Mouse (Mus musculus) cerebellum, adult 9-10 months (tissue): ENCODE measurements around the gene Mkln1.

Experiments
- DNase-seq: peaks from one replicate; pipeline ENCODE4 v3.0.0; 2022

The Mkln1 gene

DNA sequence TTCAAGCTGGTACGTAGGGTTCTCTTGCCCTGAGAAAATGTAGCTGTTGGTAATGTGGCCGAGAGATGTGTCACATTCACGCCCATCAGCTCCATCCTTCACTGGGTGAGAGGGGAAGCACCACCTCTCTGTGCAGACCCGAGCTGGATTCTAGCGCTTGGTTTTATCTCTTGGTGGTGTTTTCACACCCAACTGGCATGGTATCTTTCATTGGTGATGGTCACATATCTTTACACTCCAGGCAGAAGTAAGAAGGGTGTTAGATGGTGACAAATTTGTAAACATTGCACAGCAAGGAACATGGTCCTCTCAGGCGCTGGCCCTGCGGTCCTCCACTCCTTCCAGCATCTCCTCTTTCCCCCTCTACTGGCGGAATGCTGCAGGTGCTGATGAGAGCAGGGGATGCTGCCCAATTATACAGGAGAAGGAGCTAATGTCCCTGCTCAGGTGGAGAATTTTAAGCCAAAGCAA, 120.5 kb downstream of the Mkln1 start:
- DNase-seq = no peak

DNA sequence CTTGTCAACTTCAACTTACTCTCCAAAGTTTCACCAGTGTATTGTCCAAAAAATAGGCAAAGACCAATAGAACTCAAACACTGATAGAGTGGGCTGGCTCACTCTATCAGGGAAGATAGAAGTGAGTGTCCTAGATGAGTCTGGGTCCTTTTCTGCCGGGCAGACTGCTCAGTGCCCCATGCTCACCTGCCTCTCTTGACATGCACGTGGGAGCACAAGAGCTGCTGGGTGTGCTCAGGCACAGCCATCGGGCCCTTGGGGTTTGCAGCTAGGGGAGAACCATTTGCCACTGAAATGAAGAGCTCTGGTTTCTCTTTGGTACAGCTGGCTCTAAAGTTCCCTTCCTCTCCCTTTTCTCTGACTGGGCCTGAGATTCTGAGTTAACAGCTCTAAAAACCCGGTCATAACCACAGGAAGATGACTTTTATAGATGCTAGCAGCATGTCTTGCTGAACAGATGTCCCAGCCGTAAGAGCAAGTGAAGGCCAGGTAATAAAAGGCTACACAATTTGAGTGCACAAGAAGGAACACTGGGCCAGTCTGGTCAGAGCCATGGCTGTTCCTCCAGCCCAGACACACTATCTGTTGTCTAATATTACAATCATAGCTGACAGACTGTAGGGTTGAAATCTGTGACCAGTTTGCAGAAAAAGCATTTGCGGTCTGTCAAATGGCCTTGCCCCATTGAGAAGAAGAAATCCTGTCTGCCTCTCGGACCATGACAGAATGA, 122.1 kb downstream of the Mkln1 start:
- DNase-seq = no peak

DNA sequence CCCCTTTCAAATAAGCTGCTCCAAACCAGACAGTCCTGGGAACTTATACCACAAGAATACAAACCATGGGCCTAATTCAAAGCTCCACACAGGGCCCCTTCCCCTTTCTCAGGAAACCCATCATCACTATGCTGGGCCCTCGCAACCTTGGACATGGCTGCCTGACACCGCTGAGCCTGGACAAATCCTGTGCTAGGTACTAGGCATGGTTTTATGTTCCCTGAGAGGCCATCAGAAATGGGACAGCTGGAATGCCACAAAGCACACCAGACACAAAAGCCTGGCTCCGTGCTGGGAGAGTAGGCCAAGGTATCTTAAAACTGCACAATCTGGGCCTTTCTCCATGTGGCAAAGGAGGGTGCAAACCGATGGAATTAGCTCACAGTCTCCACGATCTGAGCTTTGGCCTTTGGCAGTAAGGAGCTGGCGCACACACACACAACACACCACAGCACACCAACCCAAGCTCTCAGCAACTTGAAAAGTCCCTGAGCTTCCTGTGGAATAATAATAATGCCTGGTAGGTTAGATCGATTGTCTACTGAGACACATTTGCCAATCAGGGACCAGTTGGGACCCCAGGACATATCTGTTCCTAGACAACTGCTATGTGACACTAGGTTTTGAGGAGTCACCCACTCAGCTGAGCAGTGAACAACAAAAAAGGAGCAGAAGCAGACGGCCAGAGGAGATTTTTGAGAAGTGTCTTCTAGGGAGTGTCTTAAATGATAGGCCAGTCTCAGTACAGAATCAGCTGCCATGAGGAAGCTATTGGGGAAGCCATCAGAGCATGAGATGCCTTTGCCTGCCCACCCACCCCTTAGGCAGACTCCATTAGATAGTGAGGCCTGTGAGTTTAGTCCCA, 123.2 kb downstream of the Mkln1 start:
- DNase-seq = no peak

DNA sequence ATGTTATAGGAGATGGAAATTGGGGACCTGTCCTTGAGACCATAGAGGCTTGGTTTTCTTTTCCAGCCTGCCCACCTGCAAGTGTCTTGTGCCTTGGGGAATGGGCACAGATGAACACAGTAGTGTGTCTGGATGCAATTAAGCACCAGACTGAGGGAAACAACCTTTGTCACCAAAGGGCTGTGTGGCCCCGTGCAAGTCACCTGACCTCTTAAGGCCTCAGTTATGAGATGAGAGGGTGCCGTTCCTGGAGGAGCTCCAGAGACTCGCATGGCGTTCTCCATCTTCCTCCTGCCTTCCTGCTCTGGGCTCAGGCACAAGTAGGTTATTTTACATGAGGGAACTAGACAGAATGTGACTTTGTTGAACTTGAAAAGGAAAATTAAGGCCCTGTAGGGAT, 123.9 kb downstream of the Mkln1 start:
- DNase-seq = no peak

DNA sequence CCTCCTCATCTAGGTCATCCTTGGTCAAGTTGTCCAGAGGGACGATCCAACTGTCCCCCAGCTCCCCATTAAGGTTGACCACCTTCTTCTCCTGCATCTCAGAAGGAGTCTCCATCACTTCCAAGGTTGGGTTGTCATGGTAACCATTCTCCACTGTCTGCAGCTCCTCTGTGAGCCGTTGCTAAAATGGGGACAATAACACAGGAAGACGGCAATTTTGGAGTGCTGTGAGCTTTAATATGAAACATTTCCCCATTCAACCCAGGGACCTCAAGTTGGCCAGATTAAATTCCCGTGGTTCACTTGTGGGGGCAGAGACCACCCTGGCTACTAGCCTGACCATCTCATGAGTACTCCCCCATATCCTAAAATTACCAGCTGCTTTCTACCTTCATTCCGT, 124.5 kb downstream of the Mkln1 start:
- DNase-seq = no peak

DNA sequence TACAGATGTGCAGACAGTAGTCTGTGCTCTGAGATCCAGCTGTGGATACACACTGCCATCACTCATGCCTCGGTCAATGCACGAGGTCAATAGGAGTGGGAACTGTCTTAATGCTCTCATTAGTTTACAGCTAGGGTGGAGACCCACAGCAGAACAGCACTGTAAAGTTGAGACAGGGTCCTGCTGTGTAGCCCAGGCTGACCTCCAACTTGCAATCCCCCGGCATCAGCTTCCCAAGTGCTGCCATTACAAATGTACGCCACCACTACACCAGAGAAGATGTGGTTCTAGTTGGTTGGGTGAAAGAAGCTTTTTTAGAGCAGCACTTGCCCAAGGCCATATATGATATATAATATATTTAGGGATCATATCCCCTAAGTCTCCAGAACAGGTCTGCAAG, 125.1 kb downstream of the Mkln1 start:
- no peak for DNase-seq

DNA sequence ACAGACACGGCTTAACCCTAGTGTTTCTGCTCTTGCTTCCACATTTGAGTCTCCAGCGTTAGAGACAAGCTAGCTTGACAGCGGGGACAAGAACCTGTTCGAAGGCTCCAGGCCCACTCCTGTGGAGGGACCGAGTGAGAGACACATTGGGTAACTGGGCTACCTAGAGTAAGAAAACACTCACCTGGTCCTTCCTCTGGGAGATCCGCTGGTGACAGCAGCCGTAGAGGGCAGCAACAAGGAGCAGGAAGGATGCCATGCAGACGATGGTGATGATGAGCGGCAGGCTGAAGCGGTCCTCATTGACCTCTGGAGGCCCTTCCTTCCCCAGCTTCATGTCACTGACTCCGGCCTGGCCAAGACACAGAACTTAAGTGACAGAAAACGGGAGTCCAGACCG, 125.6 kb downstream of the Mkln1 start:
- DNase-seq = no peak

DNA sequence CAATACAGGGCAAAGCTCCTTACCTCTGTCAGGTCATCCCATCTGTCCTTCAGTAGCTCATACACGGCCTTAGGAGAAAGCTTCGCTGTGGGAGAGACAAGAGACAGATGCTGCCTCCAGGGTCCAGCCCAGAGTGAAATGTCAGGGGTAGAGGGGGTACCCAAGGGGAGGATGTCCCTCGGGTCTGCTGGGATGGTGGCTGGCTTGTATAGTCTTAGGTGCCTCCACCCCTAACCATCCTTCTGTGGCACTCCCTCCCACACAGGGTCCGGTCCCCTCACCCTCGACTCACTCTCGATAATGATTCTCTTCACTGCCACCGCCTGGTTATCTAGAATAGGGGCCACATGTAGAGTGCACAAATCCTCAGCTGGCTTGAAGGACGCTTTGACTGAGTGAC, 126.1 kb downstream of the Mkln1 start:
- no peak for DNase-seq

DNA sequence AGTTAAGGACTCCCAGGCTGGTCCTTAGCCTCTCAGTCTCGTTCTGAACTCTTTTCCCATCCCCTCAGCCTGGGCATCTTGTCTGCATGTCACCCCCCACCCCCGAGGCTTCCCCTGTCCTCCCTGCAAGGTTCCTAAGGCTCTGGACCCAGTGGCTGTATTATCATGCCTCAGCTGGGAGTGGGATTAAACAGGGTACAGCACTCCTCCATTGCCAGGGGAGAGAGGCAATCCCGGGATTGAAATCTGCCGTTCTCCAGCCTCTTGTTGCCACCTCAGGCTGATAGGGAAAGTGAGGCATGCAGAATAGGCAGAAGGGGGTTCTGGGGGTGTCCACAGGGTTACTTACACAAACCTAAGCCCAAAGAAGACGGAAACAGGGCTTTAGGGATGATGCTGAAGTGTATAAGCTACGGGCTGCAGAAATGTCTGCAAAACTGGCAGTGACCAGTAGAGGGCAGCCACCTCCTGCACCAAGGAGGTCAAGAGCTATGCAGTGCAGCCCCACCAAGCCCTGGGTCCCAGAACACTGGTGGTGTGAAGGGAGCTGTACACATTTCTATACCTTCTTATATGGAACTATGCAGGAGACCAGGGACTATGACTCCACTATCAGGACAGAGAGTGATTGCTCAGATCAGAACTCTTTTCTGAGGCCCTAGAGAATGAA, 126.8 kb downstream of the Mkln1 start:
- DNase-seq = peak; percentile 43

DNA sequence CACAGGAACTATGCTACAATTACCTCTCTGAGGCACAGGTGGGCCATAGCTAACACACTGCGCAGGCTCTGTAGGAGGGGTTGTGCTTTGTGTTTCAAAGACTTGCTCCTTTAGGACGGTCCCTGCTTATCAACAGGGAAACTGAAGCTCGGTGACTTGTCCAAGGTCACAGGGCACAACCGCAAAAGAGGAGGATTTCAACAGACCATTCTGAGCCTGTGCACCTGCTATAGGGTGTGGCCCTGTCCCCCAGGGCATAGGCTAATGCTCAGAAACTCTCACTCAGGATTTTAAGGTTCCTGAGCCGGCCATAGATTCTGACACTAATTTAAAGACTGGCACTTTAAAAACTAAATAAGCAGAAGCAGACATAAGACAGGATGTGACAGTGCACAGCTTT, 128.4 kb downstream of the Mkln1 start:
- no peak for DNase-seq

DNA sequence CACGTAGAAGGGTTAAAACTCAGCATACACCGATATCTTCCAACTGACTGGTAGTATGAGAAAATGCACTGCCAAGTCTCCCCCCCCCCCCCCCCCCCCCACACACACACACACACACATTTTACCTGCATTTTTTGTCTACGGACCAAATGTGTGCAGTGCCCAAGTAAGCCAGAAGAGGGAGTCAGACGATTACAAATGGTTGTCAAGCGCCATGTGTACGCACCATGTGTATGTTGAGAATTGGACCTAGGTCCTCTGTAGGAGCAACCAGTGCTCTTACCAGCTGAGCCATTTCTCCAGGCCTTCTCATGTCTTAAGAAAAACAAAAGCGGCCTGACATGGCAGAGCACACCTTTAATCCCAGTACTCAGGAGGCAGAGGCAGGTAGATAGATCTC, 129.4 kb downstream of the Mkln1 start:
- no peak for DNase-seq

DNA sequence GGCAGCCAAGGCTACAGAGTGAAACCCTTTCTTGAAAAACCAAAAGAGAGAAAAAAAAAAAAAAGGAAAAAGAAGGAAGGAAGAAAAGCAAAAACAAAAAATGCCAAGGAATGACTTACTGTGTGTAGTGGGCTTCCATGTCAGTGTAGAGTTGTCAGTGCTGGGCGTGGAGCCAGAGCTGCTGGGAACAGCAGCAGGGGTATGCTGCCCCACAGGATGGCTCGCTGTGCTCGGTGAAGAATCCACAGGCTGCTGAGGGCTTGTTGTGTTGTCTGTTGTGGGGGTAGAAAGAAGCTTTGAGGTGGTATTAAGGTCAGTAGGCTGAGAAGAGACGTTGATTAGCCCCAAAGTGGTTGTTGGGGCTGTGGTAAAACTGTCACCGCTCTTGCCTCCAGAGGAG, 129.8 kb downstream of the Mkln1 start:
- DNase-seq = no peak

DNA sequence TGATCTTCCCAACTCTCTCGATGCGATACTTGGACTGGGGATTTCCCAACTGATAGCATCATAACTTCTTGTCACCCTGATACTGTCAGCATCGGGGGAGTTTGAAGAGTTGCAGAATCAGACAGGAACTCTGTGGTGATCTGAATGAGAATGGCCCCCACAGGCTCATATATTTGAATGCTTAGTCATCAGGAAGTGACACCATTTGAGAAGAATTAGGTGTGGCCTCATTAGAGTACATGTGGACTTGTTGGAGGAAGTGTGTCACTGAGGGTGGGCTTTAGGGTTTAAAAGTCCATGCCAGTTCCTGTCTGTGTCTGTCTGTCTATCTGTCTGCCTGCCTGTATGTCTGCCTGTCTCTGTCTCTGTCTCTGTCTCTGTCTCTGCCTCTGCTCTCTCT, 133.3 kb downstream of the Mkln1 start:
- DNase-seq = no peak

DNA sequence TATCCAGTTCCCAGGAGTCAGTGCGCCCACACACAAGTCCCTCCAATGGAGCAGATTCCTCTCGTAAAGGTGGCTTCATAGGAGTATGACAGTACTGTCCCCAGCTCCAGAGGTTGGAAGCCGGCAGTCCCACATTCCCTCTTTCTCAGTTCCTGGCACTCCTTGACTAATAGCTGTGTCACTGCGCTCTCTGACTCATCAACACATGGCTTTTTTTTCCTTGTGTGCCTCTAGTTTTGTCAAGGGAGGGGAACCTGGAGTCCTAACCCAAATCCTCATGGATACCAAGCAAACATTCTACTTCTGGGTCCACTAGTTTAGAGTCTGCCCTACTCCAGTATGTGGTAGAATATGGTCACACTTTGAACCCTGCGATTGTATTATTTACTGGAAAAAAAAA, 136.2 kb downstream of the Mkln1 start:
- no peak for DNase-seq

DNA sequence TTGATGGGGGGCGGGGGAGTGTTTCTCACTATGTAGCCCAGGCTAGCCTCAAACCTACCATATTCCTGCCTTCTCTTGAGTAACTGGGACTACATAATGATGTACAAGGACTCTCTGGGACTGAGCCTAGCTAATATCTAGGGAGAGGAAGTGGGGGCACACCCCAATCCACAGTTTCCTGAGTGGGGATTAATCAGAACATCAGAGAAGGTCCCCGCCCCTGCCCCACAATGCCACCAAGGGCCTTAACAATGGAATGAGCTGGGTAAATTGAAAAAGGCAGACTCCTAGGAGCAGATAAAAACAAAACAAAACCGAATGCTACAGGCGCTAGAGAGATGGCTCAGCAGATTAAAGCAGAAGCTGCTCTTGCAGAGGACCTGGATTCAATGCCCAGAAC, 138.7 kb downstream of the Mkln1 start:
- no peak for DNase-seq

DNA sequence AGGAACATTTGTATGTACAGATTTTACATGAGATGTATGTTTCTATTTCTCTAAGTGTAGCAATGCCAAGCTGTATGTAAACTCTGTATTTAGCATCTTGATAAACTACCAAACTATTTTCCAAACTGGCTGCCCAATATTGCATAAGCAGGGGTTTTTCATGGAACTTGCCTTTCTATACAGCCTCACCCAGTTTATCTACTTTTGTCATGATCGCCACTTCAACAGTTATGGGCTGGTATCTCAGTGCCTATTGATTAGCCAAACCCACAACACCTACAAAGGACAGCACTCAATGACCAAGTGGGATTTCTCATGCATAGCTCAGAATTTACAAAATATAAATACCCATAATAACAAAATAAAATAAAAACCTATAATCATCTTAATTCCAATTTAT, 139.6 kb downstream of the Mkln1 start:
- DNase-seq = no peak

DNA sequence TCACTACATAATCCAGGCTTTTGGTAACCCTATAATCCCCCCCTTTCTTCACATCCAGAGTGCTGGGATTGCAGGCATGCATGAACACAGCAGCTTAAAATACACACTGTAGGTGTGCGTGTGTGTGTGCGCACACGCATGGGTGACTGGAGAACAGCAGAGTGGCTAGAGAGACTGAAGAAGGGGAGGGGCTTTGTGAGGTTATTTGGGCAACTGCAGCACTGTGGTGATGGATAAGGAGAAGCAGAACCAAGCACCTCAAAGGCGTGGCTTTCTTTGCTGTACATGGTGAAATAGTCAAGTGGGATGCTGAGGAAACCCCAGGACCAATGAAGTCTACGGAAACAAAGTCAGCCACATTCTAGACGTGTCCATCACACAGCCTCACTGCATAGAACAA, 141.5 kb downstream of the Mkln1 start:
- no peak for DNase-seq

DNA sequence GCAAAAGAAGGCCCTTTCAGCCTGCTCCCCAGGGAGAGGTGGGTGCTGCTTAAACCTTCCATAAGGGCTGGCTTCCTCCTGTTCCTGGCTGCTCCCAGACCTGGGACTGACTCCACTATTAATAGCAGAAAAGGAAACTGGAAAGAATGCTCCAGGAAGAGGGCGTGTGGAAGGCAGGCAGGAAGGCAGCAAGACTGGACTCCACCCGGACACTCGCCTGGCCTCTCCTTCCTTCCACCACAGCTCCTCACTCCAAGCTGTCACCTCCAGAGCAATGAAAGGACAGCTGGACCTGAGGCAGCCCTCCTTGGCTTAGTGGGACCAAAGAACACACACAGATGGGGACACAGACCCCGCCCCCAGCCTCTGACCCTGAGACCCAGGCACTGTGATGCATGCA, 145.8 kb downstream of the Mkln1 start:
- DNase-seq = no peak

DNA sequence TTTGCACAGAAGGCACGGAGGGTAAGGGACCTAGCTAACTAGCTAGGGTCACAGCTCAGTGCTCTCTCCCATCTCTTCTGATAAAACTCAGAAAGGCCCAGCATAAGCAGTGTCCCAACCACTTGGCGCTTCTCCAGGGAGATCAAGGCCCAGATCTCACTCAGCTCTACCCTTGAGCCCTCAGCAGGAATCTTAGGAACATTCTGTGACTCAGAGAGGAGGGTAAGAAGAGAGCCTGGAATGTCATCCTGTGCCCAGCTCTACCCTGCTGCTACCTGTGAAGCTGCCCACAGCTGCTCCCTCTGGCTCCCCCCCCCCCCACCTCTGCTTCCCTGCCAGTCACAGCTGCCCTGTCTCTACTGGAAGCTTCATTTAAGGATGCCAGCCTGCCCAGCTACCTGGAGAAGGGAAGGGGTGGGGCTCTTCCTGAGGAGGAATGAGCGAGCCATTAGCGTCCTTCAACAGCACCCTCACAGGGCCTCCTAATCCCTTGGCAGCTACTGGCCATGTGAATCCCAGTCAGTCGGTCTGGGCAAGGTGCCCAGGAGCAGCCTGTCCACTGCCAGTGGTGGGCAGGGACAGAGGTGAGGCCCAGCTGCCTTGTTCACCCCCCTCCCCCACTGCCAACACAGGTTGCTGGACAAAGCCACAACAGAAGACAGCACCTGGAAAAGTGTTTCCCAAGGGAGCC, 151.0 kb downstream of the Mkln1 start:
- no peak for DNase-seq

DNA sequence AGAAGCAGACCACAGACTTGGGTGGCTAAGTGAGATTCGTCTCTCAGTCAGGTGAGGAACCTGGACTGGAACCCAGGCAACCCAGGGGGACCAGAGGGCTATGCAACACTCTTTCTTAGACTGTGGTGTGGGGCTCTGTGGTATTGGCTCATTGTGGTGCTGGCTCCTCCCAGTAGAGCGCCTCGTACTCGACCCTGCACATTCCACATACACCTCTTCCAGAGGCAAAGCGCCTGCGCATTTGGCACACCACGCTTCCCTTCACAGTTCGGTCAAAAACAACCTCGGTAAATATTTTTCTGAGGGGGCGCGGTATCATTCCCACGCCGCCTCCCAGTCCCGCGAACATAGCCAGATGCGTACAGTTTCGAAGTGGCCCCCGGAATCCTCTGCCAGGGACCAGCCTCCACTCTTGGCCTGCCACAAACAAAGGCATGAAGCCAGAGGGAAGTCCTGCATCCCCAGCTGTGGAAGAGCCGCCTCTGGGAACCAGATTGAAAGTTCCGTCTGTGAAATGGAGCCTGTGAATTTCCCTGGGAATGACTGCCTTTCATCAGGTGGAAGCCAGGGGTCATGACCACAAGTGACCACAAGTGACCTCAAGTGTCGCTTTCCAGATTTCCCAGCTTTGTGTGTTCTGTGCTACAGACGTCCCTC, 152.5 kb downstream of the Mkln1 start:
- no peak for DNase-seq

DNA sequence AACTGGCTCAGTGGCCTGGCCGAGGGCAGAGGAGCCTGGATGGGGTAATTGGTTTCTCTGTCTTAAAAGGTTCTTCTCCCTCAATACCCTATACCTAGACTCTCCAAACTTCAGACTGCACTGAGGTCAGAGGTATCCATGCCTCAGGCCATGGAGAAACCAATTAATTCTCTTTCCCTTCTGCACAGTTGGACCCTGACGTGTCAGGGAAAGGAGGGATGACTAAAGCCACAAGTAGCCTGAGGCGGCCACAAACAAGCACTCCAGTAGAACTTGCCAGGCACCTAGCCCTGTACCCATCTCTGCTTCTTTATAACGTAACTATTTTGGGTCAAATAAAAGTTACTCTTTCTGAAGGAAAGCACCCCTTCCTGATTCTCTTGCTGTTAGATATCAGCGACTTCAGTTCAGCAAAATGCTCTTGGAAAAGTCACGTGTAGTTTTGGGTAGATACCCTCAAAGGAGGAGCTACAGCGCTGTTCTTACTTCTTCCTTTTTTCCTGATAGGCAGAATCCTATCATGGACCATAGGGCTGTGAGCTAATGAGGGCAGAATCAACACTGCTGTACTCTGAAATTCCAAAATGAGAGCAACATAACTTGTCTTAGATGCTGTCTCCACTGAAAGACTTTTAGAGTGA, 158.0 kb downstream of the Mkln1 start:
- no peak for DNase-seq
